Mouse (Mus musculus) liver, postnatal 0 days (tissue): ENCODE data around the gene Gm49450. TPM values are rescaled to one million over a fixed set of nuclear protein-coding genes. Genes with fewer than 3 reads are reported as not detected.

Experiments
- ATAC-seq: fragments of 200-750 bp; cut with Nextera tagmentation; 2 replicates; pipeline ENCODE4 v1.8.0; 2017; ENCODE audit warnings: mild to moderate bottlenecking, moderate library complexity
- DNase-seq: peaks from one replicate; pipeline ENCODE4 v3.0.0-alpha.2; 2016
- H3K27ac ChIP-seq: fragments of 300-500 bp; sonication (generic); 2 replicates; pipeline ENCODE4 v1.5.1; 2014; ENCODE audit warnings: antibody characterized with exemption, moderate library complexity, mild to moderate bottlenecking, low read depth
- H3K27me3 ChIP-seq: fragments of 300-500 bp; sonication (generic); 2 replicates; pipeline ENCODE4 v1.6.1; 2014; ENCODE audit warnings: low read length, control low read depth, mixed read lengths; ENCODE audit not compliant: insufficient read depth
- H3K36me3 ChIP-seq: fragments of 300-500 bp; sonication (generic); replicated peaks from 2 replicates; pipeline ENCODE4 v1.6.1; 2014; ENCODE audit warnings: mild to moderate bottlenecking, control low read depth, low read length, moderate library complexity, mixed read lengths; ENCODE audit not compliant: insufficient read depth
- H3K4me1 ChIP-seq: fragments of 300-500 bp; sonication (generic); 2 replicates; pipeline ENCODE4 v1.6.1; 2014; ENCODE audit warnings: antibody characterized with exemption, mild to moderate bottlenecking, control low read depth; ENCODE audit not compliant: insufficient read depth
- H3K4me2 ChIP-seq: fragments of 300-500 bp; sonication (generic); 2 replicates; pipeline ENCODE4 v1.6.1; 2014; ENCODE audit warnings: low read depth, mild to moderate bottlenecking, low read length, moderate library complexity, mixed read lengths
- H3K4me3 ChIP-seq: fragments of 300-500 bp; sonication (generic); 2 replicates; pipeline ENCODE4 v1.5.1; 2014; ENCODE audit warnings: low read depth, low read length
- H3K9ac ChIP-seq: fragments of 300-500 bp; sonication (generic); replicated peaks from 2 replicates; pipeline ENCODE4 v1.6.1; 2014; ENCODE audit warnings: mild to moderate bottlenecking, moderate library complexity
- H3K9me3 ChIP-seq: fragments of 300-500 bp; sonication (generic); 2 replicates; pipeline ENCODE4 v1.6.1; 2016; ENCODE audit warnings: mild to moderate bottlenecking, control low read depth, low read length, mixed read lengths
- CTCF ChIP-seq: sonication (generic); IDR thresholded peaks from 2 replicates; pipeline ENCODE4 v1.5.1; 2016; ENCODE audit warnings: antibody characterized with exemption, low read depth
- EP300 ChIP-seq: IDR thresholded peaks from 2 replicates; pipeline ENCODE4 v1.6.1; 2016; ENCODE audit warnings: antibody characterized with exemption, low read depth, mild to moderate bottlenecking
- WGBS: fragments of 180-500 bp; shearing (Covaris S2); extraction: QIAGEN DNeasy Blood & Tissue Kit; methylation state at CpG from one replicate; pipeline ENCODE4 v1.1.7; 2014; ENCODE audit not compliant: insufficient replicate concordance; 5-methylcytosine and 5-hydroxymethylcytosine counted together
- polyA plus RNA-seq: library from polyadenylated mRNA; unstranded; fragments of >200 nt; fragmentation: Nextera tagmentation; extraction: Ambion mirVana; gene quantifications from 2 replicates; pipeline ENCODE4 v1.2.1, GENCODE M21; 2015

The Gm49450 gene
- polyA plus RNA-seq, 1 experiment from 2014 or later: not detected

GRCm38 (mm10) chr15:98901530-98901929, 51.8 kb downstream of the Gm49450 start:
- Histone ChIP-seq H3K4me3 (no peak overlapping the region), H3K4me1 (peaks cover 5% of the 10 kb centered on the region; the same call in 1 of the 2 replicates), H3K9me3 (no peaks in the 10 kb centered on the region), H3K27ac (no peak overlapping the region), H3K27me3 (peaks cover 33% of the 10 kb centered on the region), H3K4me2 (no peak overlapping the region), H3K9ac (no peak overlapping the region), H3K36me3 (0 out of 2 replicates have a peak, but pooled peaks cover 14% of the 10 kb centered on the region)
- no peak for DNase-seq
- 57% methylated on average over 1 of the region's 1 CpGs for WGBS
- TF ChIP-seq CTCF (peak; percentile 30), EP300 (no peak)
- ATAC-seq: no peak

- H3K9ac ChIP-seq: no peak within 1 kb of the TSS
- peaks cover 66% of the 10 kb centered on the region for H3K27me3 ChIP-seq
- H3K9me3 ChIP-seq: no peaks in the 10 kb centered on the region
- DNase-seq (no peak), ATAC-seq (no peak)
- TF ChIP-seq EP300 (no peak), CTCF (no peak)
- H3K4me1 ChIP-seq: peaks cover 31% of the 10 kb centered on the region
- H3K27ac ChIP-seq: no peak within 1 kb of the TSS
- peak within 1 kb of the TSS; percentile 32; the same call in 1 of the 2 replicates for H3K4me2 ChIP-seq
- H3K36me3 ChIP-seq: no peaks in the 10 kb centered on the region
- WGBS: 3% methylated on average over 41 of the region's 41 CpGs
- 0 out of 2 replicates have a peak within 1 kb of the TSS, but pooled peaks have one; percentile 2 for H3K4me3 ChIP-seq
Observed at GRCm38 (mm10) chr15:98897928-98898800, 55.2 kb downstream of the Gm49450 start, which contains the start of gene Dhh. Gene Dhh (minus strand): TSS chr15:98898540.

GRCm38 (mm10) chr15:98897495-98897894, 55.9 kb downstream of the Gm49450 start:
- Histone ChIP-seq H3K9me3 (no peaks in the 10 kb centered on the region), H3K4me1 (peaks cover 31% of the 10 kb centered on the region), H3K4me2 (peak overlapping the region; percentile 32; the same call in 1 of the 2 replicates), H3K36me3 (no peaks in the 10 kb centered on the region), H3K9ac (no peak overlapping the region), H3K27ac (no peak overlapping the region), H3K27me3 (peaks cover 72% of the 10 kb centered on the region), H3K4me3 (0 out of 2 replicates have a peak overlapping the region, but pooled peaks have one; percentile 2)
- WGBS: 5% methylated on average over 10 of the region's 10 CpGs
- DNase-seq (no peak), ATAC-seq (no peak)
- no peak for TF ChIP-seq EP300
- TF ChIP-seq CTCF: no peak

GRCm38 (mm10) chr15:98895635-98896589, 57.4 kb downstream of the Gm49450 start:
- H3K4me1 ChIP-seq: peaks cover 31% of the 10 kb centered on the region
- DNase-seq: no peak
- peak overlapping the region; percentile 44; the same call in 1 of the 2 replicates for H3K4me2 ChIP-seq
- H3K9me3 ChIP-seq: no peaks in the 10 kb centered on the region
- H3K36me3 ChIP-seq: no peaks in the 10 kb centered on the region
- no peak overlapping the region for H3K27ac ChIP-seq
- H3K4me3 ChIP-seq: peak overlapping the region; percentile 15; the same call in 1 of the 2 replicates
- ATAC-seq: no peak
- no peak for TF ChIP-seq CTCF
- TF ChIP-seq EP300: no peak
- peaks cover 72% of the 10 kb centered on the region for H3K27me3 ChIP-seq
- 3% methylated on average over 41 of the region's 41 CpGs for WGBS
- H3K9ac ChIP-seq: no peak overlapping the region

- WGBS: 6% methylated on average over 38 of the region's 38 CpGs
- Histone ChIP-seq H3K9ac (no peak overlapping the region; the same call in 1 of the 2 replicates), H3K4me3 (peak overlapping the region; percentile 59; the same call in 1 of the 2 replicates), H3K4me1 (peaks cover 31% of the 10 kb centered on the region), H3K4me2 (peak overlapping the region; percentile 93), H3K27ac (no peak overlapping the region), H3K27me3 (peaks cover 70% of the 10 kb centered on the region), H3K36me3 (no peaks in the 10 kb centered on the region), H3K9me3 (no peaks in the 10 kb centered on the region)
- ATAC-seq (no peak), DNase-seq (no peak)
- TF ChIP-seq CTCF: no peak
- no peak for TF ChIP-seq EP300
Observed at GRCm38 (mm10) chr15:98894746-98895634, 58.4 kb downstream of the Gm49450 start.
